19 mouse cellular contexts compared by ENCODE assay signal in the genomic region with DNA sequence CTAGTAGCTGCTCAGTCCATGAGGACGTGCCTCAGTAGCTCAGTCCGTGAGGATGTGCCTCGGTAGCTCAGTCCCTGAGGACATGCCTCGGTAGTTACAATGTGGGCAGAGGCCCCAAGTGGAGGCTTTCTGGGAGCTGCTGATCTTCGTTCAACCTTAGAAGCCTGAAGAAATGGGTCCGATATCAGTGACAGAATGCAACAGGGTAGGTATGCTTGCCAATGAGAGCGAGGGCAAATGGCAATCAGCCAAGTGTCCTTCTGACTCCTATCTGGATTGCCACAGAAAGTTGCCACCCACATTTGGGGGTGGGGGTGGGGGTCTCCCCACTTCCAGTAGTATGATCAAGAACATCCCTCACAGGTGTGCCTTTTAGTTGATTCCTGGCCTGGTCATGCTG. TPM values are rescaled to one million over a fixed set of nuclear protein-coding genes. Genes with fewer than 3 reads are reported as not detected.
DNase-seq lines count a peak whose midpoint lies in the region; ATAC-seq and TF ChIP-seq lines count a peak whose summit lies in the region.
"Had no signal": no experiment of that assay in that cellular context is flagged by ENCODE, and none has a peak within 500 bp of the region (broad histone marks: within the 10 kb centered on the region; RNA-seq: fewer than 3 reads in every experiment).

No protein-coding gene starts in this region.

- H3K4me1 ChIP-seq in liver, embryonic 15.5 days (replicated peaks) = peaks cover 16% of the 10 kb centered on the region

- ATAC-seq in liver, embryonic 15.5 days (ENCODE audit: insufficient read depth) = peak; percentile 54
- ATAC-seq in erythroblast, adult 5-6 weeks (replicated peaks; ENCODE audit: low FRiP score, poor library complexity, severe bottlenecking) = peak; percentile 78
- no peak for ATAC-seq in granulocyte monocyte progenitor cell, adult 5-6 weeks (replicated peaks; ENCODE audit: poor library complexity, severe bottlenecking)
- ATAC-seq: CD4-positive, CD25-positive, alpha-beta regulatory T cell, adult 4 months; midbrain, embryonic 13.5 days had no signal

- no peak overlapping the region for H3K9ac ChIP-seq in liver, embryonic 15.5 days
- H3K9ac ChIP-seq: embryonic facial prominence, embryonic 13.5 days; midbrain, embryonic 13.5 days; neural tube, embryonic 13.5 days had no signal

- DNase-seq in adrenal gland, adult 2 months = peak; percentile 64
- no peak for DNase-seq in adrenal gland, adult 18-20 months (ENCODE audit: low spot score in 2 of 2)
- no peak for DNase-seq in liver
- no peak for DNase-seq in left cerebral cortex, adult 2 months (ENCODE audit: extremely low spot score in 1 of 2, low spot score in 2 of 2)
- DNase-seq in B cell, adult 2 months = no peak
- DNase-seq: cerebellum, adult 9-11 months; gastrocnemius, postnatal 10 days; heart, adult 2 months; kidney, adult 11 months; thymus, postnatal 4 days had no signal

- peaks cover 21% of the 10 kb centered on the region for H3K36me3 ChIP-seq in liver, embryonic 15.5 days (replicated peaks)

- no peaks in the 10 kb centered on the region for H3K9me3 ChIP-seq in liver, embryonic 15.5 days (replicated peaks)
- H3K9me3 ChIP-seq: embryonic facial prominence, embryonic 13.5 days; midbrain, embryonic 13.5 days; neural tube, embryonic 13.5 days had no signal

- WGBS in liver, embryonic 15.5 days (ENCODE audit: insufficient replicate concordance) = 52% methylated on average over 7 of the region's 7 CpGs

- H3K4me2 ChIP-seq in liver, embryonic 15.5 days = peak overlapping the region; percentile 11; the same call in 1 of the 2 replicates
- H3K4me2 ChIP-seq: embryonic facial prominence, embryonic 13.5 days; midbrain, embryonic 13.5 days; neural tube, embryonic 13.5 days had no signal

- 0 out of 2 replicates have a peak overlapping the region, but pooled peaks have one; percentile 4 for H3K27ac ChIP-seq in liver, embryonic 15.5 days (replicated peaks)
- no peak overlapping the region for H3K27ac ChIP-seq in left cerebral cortex, adult 2 months
- H3K27ac ChIP-seq: embryonic facial prominence, embryonic 13.5 days; heart, adult 2 months; kidney, postnatal 0 days; macrophage; midbrain, embryonic 13.5 days; neural tube, embryonic 13.5 days had no signal

- intact Hi-C loops in left cerebral cortex, adult 2 months (cut with DNase I) = no loop called here

- H3K4me3 ChIP-seq in liver, embryonic 15.5 days (replicated peaks) = no peak overlapping the region
- no peak overlapping the region for H3K4me3 ChIP-seq in left cerebral cortex, adult 2 months
- H3K4me3 ChIP-seq: embryonic facial prominence, embryonic 13.5 days; heart, adult 2 months; midbrain, embryonic 13.5 days; neural tube, embryonic 13.5 days had no signal

- no peaks in the 10 kb centered on the region for H3K27me3 ChIP-seq in liver, embryonic 15.5 days
- H3K27me3 ChIP-seq: embryonic facial prominence, embryonic 13.5 days; midbrain, embryonic 13.5 days; neural tube, embryonic 13.5 days had no signal

- no peak for TF ChIP-seq CTCF in left cerebral cortex, adult 2 months (IDR thresholded peaks at IDR 0.05)

RNA-seq across cellular contexts. Expression of a gene that starts 14.7 kb away (rescaled TPM):
- total RNA-seq in adrenal gland, adult 2 months (2021) = 100 to 1,000 TPM; 137 to 178 TPM
- 740 and 796 TPM in 2 replicates for polyA plus RNA-seq in adrenal gland, adult 2 months (2012; rRNA removed)
- total RNA-seq in adrenal gland, adult 18-20 months (2021) = 100 to 1,000 TPM; 127 to 172 TPM
- 88.8 and 90.8 TPM in 2 replicates for polyA plus RNA-seq in liver, embryonic 15.5 days (2015; fragmentation: Nextera tagmentation; extraction: Ambion mirVana)
- total RNA-seq in erythroblast, adult 5-6 weeks (2015; ENCODE audit: low replicate concordance) = 16.5 and 28.1 TPM in 2 replicates
- total RNA-seq in erythroblast, adult 5-6 weeks (2017; ENCODE audit: low replicate concordance) = 16.1 and 21.7 TPM in 2 replicates
- 10 to 100 TPM; 54.9 to 67.2 TPM for total RNA-seq in left cerebral cortex, adult 2 months (2021)
- 65.7 and 68.3 TPM in 2 replicates for total RNA-seq in granulocyte monocyte progenitor cell, adult 5-6 weeks (2014; fragmentation: Nextera tagmentation)
- 58.6 and 67.0 TPM in 2 replicates for total RNA-seq in granulocyte monocyte progenitor cell, adult 5-6 weeks (2017)
